Mouse (Mus musculus): ENCODE measurements around the gene Kcnip4.

Kcnip4 gene

DNA sequence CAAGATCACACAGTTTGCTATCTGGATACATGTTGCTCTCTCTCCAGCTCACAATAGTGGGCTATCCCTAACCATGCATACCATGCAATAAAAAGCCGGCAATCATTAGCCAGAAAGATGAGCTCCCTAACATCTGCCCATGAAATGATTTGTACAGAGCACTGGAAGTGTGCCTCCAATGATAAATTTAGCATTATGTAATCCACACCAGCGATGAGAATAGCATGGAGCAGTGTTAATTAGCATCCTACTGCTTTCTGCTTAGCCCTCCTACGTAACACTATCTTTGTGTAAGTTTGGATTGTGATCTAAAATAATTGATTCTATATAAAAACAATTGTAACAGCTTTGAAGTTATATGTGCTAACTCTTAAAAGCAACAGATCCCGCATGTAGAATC is 268.7 kb downstream of the Kcnip4 start:
- no peak for DNase-seq (ENCODE audit: low read depth, low spot score)

GRCm38 (mm10) chr5:49247081-49247480 is 277.6 kb downstream of the Kcnip4 start:
- no peak for DNase-seq (ENCODE audit: low read depth, low spot score)

DNA sequence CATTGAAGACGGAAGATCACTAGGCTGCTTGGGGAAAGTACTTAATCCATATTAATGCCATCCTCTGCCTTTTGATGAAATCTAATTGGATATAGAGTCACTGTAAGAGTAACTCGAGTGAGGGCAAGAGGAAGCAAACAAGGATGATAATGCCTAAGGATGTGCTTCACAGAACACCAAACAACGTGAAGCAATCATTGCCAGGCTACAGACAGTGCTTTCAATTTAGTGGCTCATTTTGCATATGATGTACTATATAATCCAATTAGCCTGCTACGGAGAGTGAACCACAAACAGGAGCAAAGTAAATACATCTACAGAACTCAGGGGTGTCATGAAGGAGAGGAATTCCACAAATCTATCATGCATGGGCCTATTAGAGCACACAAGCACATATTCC is 280.3 kb downstream of the Kcnip4 start:
- no peak for DNase-seq (ENCODE audit: low read depth, low spot score)

- no peak for DNase-seq (ENCODE audit: low read depth, low spot score)
These were observed 283.0 kb downstream of the Kcnip4 start for GRCm38 (mm10) chr5:49241708-49242107.

GRCm38 (mm10) chr5:49201164-49201756 is 323.4 kb downstream of the Kcnip4 start:
- no peak for DNase-seq (ENCODE audit: low read depth, low spot score)

GRCm38 (mm10) chr5:49188236-49188635 is 336.5 kb downstream of the Kcnip4 start:
- DNase-seq (ENCODE audit: low read depth, low spot score): no peak

DNA sequence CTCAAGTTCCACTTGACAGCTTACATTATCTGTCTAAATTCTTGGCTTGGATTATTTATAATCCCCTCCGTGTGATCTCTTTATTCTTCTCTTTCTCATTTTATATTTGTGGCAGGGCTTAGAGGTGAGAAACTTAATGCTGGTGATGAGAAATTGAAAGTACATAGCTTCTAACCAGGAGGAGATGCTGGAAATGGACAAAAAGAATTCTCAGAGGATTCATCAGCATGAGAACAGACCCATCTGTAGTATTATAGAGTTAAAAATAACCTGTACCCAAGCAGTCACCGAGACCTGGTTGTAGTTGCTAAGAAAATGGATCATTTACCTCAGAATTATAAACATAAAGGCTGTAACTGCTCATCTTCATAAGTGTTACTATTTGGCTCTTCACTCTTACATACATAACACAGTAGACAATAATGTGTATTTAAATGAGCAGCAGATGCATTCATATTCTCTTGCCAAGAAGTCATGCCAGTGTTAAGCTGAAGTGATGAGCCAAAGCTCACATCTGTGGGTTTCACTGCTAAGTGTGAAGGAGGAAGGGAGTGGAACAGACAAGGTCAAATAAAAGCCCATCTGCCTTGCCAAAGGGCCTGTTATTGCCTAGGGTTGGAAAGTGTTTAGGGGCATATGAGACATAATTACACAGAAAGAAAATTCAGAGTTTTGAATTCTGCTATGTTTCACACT is 374.4 kb downstream of the Kcnip4 start:
- no peak for DNase-seq (ENCODE audit: low read depth, low spot score)

- no peak for DNase-seq (ENCODE audit: low read depth, low spot score)
These were observed 375.0 kb downstream of the Kcnip4 start for GRCm38 (mm10) chr5:49149684-49150083.

- no peak for DNase-seq (ENCODE audit: low read depth, low spot score)
These were observed 429.3 kb downstream of the Kcnip4 start for GRCm38 (mm10) chr5:49095432-49095831.

- no peak for DNase-seq (ENCODE audit: low read depth, low spot score)
These were observed 429.8 kb downstream of the Kcnip4 start for GRCm38 (mm10) chr5:49094945-49095344.

GRCm38 (mm10) chr5:49094306-49094705 is 430.4 kb downstream of the Kcnip4 start:
- no peak for DNase-seq (ENCODE audit: low read depth, low spot score)

DNA sequence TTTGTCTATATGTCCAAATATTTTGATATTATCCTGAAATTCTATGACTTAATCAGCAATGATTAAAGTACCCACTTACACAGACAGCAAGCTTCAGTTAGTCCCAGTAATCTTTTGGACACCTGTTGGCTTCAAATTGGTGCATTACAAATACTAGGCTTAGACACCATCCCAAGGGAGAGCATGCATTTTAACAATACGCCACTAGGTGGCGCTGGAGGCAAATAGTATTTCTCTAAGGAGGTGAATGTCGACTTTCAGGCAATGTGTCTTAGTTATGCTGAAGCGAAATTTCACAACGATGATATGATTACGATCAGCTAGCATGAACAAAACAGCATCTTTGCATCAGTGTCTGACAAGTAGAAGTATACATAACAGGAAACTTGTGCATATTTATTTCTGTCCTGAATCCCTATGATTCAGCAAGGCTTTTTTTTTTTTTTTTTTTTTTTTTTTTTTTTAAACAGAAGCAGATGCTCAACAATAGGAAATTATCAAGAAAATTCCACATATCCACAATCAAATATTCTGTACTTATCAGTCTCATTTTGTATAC is 434.5 kb downstream of the Kcnip4 start:
- peak; percentile 42 for DNase-seq (ENCODE audit: low read depth, low spot score)

- no peak for DNase-seq (ENCODE audit: low read depth, low spot score)
These were observed 459.1 kb downstream of the Kcnip4 start for GRCm38 (mm10) chr5:49065646-49066045.

- no peak for DNase-seq (ENCODE audit: low read depth, low spot score)
These were observed 465.8 kb downstream of the Kcnip4 start for GRCm38 (mm10) chr5:49058926-49059325.

DNA sequence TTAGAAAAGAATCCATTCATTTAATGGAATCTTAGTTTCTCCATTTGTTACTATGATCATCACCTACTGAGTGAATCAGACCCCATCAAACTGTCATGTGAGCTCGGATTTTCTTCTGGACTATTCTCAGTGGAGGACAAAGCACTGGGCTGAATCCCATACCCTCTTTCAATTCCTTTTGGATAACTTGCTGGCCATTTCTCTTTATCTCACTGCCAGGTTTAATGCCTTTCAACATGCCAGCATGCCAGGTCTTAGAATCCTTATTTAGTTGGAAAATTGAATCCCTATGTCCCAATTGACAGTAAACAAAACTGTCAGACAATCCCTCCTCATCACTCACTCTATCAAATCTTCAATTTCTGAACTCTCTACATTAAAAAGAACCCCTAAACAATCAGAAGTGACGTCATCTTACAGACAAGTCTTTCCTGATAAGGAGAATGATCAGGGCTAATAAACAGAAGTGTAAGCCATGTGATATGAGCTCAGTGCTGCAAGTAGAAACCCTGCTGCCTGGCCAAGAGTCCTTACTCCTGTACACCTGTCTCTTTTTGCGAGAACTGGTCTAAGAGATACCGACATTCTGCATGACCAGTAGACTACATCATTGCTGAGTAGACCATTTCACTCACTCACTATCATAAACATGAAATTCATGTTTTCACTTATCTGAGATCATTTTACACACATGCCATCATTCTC is 466.9 kb downstream of the Kcnip4 start:
- no peak for DNase-seq (ENCODE audit: low read depth, low spot score)

GRCm38 (mm10) chr5:49047960-49048359 is 476.7 kb downstream of the Kcnip4 start:
- no peak for DNase-seq (ENCODE audit: low read depth, low spot score)

DNA sequence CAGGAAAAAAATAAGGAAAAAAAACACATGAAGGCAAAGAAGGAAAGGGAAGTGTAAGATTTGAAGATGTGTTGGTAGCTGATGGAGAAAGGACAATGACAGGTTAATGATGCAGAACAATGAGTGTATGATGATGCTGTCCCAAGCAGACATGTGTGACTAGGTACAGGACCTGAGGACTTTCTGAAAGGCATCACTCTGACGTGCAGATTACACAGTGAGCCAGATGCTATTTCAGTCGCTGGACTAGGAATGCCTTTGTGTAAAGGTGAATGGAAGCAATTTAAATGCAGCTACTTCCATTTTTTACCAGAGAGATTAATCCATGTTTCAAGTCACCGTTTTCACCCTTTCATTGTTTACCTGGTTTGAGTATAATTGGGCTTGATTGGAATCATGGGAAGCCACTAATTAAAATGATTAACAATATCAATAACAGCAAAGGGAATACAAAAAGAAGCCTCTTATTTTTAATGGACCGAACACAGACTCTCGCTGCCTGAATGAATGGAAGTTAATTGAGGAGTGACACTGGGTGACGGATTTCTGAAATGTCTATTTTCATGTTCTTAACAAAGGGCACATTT is 483.4 kb downstream of the Kcnip4 start:
- no peak for DNase-seq (ENCODE audit: low read depth, low spot score)

- DNase-seq (ENCODE audit: low read depth, low spot score): no peak
These were observed 527.3 kb downstream of the Kcnip4 start for GRCm38 (mm10) chr5:48997359-48997758.

- DNase-seq (ENCODE audit: low read depth, low spot score): no peak
These were observed 535.5 kb downstream of the Kcnip4 start for GRCm38 (mm10) chr5:48989145-48989659.

DNA sequence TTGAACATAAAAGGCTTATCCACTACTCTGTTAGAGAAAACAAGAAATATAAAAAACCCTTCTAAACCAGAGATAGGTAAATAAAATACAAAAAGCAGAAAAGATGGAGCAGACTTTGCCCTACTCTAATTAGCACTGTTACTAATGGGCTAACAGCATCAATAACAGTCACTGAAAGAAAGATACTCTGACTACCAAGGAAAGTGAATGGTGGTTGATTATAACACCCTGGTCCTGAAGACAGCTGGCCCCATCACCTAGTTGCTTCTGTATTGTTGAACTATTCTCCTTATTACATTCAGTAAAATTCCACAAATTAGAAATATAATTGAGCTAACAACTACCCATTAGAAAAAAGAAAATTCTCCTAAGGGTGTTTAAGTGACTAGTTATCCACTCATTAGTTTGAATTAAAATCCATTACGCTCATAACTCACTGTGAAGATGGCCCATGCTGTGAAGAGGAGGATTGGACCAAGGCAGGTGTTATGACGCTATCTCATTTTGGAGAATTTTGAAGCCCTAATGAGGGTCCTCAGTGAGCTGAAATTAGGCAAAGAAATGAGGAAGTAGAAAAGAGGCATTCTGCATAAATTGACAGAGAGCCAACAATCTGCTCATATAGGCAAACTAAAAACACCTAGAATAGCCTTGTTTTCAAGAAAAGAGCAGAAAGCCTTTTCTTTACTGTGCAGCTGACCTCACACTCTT is 582.2 kb downstream of the Kcnip4 start:
- no peak for DNase-seq (ENCODE audit: low read depth, low spot score)

- no peak for DNase-seq (ENCODE audit: low read depth, low spot score)
These were observed 592.8 kb downstream of the Kcnip4 start for GRCm38 (mm10) chr5:48931881-48932280.

Data from WW6 (cell line).